Mouse (Mus musculus) embryo, embryonic 9.5 days (tissue): ENCODE data around the gene Baz2b.
A peak's percentile ranks its signal among the peaks of the same experiment; 100 is the strongest.

Source experiments
- DNase-seq: peaks from one replicate; pipeline ENCODE4 v3.0.0-alpha.2; 2017; ENCODE audit errors: extremely low spot score

Gene Baz2b

DNA sequence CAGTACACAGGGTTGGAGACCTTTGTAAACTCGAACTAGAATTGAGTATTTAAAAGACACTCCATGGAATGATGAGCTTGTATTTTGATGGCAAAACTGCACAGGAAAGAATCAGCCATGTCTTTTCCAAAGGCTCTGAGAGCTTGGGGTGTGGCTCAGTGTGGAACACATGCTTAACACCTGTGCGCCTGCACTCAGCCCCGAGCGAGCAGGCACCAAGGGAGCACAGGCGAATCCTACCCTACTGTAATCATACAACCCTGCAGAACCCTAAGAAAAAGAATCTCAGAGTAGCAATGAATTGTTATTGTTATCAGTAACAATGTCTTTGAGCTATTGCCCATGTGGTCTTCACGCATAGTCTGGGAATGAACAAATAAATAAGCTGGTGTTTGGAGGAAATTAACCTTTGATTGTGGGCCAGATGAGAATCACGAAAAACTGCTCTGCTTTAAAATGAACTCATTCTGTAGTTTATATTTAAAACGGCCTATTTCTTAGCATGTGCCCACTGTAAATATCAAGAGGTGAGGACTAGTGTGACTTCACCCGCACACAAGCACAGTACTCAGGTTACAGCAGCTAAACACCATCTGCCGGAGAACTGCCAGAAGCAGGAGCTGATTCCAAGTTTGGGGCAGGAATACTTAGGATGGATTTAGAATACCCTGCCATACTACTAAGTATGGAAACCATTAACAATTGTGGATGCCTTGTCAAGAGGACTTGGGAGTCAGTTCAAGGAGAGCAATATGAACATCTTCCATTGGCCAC lies 77.2 kb downstream of the Baz2b start:
- no peak for DNase-seq

DNA sequence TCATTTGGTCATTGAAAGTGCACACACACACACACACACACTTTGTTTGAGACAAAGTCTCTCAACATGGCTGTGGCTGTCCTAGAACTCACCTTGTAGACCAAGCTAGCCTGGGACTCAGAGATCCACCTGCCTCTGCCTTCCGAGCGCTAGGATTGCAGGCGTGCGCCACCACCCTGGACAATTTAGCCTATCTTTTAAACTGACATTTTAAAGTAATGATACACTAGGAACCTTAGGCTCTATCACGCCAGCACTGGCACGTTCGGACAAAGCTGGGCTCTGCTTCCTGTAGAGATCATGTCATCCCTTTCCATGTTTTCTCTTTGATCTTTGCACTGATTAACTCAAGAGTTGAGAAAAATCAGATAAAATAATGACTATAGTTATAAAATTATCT lies 81.0 kb downstream of the Baz2b start:
- DNase-seq: no peak

DNA sequence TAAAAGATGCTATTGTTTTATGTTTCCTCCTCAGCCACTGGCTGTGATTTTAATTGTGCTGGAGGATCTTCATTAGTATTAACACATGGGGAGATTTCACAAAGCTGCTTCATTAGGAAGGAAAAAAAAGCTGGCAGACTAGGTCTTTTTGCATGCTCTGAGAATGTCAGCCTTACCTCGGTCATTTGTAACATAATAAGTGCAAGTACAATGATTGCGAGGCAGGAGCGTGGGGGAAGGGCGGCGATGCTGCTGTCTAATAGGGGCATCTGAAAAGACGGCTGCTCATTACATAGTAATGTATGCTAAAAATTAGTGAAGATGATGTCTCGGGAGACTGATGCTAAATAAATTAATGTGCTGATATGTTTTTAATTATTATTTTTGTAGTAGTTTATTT lies 82.8 kb downstream of the Baz2b start:
- peak; percentile 42 for DNase-seq

DNA sequence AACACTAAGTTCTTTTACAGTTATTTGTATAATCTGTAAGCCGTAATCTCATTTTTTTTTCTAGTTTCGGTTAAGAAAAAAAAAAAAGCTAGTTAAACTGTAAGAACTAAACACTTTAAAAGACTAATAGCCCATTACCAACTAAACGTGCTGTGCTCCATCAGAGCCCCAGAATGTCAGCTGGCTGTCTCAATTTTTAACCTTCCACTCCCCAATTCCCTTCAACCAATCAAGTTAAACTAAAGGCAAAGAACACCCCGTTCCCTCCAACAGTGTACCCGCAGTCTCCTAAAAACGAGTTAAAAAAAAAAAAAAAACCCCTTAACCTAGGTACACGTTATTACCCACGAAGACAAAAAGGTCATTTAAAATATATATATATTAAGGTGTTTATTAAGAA lies 83.3 kb downstream of the Baz2b start:
- no peak for DNase-seq

DNA sequence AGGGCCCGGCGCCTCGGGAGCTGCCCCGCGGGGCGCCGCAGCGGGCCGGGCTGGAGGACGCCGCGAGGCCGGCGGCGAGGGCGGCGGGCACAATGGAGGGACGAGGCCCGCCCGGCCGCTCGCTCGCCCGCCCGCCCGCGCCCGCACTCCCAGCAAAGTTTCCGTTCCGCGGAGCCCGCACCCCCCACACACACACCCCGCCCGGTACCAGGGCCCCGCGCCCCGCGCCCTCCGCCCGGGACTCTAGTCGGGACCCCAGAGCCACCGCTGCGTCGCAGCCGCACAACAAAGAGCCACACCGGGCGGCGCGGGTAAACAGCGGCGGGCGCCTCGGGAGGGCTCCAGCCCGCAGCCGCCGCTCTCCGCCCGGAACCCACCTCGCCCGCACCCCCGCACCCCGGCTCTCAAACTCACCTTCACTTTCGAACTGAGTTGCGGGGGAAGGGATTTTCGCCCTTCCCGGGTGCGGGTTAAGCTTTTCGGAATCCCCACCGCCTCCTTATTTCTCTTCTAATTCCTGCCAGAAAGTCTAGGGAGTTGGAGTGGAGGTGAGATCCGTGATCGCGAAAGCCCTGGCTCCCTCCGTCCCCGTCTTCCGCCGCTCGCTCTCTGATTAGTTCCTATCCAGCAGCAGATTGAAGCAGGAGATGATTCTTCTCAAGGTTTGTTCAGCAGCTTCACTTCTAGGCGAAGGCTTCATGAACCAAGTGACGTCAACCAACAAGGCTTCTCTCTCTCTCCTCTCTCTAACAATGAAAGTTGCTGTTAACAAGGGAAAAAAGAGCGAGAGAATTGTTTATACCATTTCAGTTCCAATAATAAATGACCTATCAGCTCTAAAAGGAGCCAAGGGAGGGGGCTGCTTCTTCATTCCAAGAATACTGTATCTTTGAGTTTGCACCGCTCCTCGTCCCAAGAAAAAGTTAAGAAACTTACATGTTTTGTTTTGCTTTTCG lies 84.3 kb downstream of the Baz2b start:
- peak; percentile 84 for DNase-seq

DNA sequence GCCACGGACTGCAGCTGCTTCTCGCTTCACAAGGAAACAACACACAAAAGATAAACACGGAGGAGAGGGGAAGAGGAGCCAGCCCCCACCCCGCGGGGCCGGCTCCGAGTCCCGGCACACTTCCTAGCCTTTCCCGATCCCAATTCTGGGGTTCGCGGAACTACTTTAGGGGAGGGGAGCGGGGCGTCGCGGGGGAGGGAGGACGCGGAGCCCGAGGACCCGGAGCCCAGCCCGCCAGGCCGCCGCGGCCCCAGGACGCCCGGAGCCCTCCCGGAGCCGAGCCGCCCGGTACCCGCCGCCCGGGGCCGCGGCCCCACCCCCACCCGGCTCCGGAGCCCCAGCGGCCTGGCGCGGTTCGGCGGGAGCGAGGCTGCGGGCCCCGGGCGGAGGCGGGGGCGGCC lies 85.0 kb downstream of the Baz2b start:
- no peak for DNase-seq

DNA sequence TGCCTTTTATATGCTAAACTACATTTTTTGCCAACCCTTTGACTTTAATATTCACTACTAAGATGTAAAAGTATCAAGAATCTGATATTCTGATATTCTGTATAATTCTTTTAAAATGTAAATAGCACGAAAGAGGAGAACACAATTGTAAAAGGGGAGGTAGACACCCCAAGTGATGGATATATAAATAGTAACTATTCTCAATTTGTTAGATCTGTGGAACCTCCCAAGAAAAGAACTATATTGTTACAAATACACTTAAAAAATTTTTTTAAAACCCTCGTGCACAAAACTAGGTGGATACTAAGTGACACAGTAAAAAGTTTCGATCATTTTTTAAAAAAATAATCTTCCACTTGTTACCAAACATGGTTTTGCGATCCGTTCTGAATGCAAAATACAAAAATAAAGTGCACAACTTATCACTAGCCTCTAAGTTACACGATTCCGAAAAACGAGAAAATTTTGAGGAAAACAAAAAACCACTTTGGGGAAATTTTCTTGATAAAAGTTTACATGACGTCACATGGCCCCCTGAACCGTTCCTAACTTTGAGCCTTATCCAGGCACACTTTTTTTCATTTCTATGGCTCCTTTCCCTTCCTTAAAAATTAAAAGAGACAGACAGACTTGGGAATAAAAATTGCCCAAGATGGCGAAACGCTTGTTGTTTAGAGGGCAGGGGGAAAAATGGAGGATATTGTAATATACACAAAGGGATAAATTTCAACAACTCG lies 85.6 kb downstream of the Baz2b start:
- DNase-seq: peak; percentile 77

DNA sequence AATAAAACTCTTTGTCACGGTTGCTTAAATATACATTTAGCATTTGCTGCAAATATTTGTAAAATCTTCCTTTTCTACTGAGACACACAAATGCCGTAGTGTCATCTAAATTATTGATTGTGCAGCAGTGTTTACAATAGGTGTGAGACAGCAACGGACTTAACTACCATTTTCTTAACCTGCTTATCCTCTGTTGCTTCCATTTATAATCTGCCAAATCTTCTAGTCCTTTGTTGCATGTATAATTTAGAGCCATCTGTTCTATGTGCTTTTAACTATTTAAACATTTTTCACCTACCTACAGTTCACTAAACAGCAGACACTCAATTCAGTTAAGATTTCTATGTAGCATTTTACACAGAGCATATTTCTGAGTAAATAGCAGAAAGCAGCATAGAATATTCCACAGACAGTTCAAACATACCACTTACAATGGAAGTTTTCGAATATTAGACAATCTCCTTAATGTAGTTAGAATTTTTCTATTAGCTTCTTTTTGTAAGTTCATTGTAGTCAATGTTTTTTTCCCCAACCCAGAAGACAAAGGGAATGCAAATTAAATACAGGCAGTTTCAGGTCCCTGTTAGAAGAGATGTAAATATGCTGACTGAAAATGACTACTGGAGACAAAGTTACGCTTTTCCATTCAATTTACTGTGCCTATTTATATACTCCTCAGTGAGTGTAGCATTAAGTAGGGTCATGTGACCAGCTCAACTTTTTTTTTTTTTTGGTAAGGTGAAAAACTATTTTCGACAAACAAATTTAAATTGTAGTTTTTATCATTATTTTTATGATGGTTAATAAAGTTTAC lies 86.4 kb downstream of the Baz2b start:
- no peak for DNase-seq

DNA sequence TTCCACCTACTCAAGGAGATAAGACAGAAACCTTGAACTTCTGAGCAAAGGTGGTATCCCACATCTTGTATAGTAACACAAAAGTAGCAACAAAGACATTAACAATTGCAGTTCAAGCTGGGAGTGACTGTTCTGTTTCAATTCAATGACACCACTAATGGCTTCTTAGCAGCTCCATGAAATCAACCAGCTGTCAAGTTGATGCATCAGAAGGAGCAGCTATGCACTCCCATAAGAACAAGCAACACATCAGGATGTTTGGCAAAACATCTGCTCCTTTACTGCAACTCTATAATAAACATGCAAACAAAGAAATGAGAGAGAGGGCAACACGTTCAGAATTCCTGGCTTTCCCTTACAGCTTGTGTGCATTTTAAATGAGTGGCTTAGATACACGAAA lies 87.5 kb downstream of the Baz2b start:
- no peak for DNase-seq

DNA sequence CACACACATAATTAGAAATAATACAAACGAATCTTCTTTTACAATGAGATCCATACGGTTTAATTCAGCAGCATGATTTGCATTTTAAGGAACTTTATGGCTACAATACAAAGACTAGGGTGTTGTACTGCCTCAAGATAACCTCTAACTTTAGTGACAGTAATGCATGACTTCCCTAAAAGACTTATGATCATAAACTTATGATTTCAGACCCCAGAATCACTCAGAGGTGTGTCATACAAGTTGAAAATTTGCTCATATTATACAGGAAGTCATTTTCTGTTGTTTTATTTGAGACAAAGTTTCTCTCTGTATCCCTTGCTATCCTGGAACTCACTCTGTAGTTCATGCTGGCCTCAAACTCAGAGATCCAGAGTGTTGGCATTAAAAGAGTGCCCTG lies 89.0 kb downstream of the Baz2b start:
- DNase-seq: no peak

DNA sequence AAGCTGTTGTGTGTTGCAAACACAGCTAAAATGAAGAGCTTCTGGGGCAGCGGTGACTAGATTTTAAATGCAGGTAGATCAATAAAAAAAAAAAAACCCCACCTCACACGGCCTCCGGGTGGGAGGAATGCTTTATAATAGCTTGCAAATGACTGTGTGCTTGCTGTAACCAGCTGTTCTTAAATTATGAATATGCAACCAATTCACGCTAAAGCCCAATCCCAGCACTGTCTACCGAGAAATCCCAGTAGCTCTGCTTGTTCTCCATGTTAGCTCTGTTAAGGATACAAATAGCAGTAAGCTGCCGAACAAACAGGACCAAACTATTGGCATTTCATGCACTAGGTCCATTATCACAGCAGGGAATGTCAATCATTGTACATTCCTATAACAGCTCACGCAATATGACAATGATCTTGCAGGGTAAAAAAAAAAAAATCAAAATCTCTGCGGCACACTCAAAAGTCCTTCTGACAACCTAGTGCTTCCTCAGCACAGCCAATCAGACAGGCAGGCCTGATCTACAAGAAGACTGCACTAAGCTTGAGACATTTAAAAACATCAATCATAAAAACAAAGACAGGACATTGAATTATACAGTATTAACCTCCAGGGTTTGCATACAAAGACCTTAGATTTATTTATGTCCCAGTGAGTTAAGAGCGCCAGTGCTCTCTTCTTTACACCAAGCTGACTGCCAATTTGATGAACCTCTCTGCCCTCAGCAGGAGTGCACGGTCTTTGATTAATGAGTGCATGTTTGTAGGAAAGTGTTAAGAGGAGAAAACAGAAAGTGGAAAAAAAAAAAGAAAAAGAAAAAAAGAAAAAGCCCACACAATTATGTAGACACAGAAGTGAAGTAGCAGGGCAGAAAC lies 90.7 kb downstream of the Baz2b start:
- DNase-seq: no peak

DNA sequence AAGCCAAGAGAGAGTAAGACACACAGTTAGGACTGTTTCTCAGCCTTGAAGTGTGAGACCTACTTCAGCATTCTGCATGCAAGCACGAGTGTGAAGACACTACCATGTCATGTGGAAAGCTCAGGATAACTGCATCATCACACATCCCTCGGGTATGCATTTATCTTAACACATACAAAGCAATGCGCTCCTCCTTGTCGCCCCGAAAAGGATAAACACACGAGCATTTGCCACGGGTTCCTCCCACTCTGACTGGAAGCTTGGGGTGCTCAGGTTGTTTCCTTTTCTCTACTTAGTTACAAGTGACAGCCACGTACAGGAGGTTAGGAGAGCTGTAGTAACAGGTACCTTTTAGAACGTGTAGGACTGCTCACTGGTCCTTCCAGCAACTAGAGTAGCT lies 91.8 kb downstream of the Baz2b start:
- DNase-seq: no peak

DNA sequence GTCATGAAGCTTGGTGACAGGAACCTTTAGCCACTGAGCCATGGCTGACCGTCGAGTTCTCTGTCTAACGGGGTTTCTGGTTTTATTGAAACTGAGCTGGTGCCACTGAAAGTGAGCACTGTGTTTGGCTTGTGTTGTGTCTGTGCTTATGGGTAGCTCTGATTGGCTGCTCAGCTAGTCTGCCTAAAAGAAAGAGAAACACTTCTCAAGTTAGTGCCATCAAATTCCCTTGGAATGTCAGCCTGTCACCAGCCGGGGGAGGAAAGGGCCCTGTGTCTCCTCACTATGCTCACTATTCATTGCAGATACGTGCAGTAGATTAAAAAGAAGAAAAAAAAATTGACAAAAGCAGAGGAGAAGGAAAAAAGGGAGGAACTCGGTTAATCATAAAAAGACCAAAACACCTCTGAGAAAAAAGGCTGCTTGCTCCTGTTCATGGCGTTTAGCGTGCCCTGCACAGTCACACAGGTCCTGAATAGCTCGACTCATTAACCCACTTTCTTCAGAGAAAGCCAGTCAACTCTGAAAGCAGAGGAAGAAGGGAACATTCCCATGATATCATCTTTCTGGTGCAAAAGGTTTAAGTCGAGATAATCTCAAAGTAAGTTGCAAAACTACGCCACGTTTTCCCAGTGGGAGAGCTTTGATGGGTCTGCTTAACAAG lies 93.6 kb downstream of the Baz2b start:
- DNase-seq: no peak

DNA sequence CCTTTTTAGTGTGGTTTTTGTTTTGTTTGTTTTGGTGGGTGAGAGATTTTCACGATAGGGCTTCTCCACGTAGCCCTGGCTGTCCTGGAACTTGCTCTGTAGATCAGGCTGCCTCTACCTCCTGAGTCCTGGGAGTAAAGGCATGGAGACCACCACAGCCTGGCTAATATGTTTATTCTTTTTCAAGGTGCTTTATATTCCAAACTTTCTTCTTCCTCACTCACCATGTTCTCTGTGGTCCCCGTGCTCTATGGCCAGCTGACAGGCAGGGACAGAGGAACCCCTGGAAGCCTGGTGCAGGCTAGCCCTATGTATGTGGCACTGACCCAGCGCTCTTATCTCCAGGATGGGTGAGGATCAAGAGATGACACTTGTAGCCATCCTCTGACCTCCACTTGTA lies 94.7 kb downstream of the Baz2b start:
- DNase-seq: no peak

DNA sequence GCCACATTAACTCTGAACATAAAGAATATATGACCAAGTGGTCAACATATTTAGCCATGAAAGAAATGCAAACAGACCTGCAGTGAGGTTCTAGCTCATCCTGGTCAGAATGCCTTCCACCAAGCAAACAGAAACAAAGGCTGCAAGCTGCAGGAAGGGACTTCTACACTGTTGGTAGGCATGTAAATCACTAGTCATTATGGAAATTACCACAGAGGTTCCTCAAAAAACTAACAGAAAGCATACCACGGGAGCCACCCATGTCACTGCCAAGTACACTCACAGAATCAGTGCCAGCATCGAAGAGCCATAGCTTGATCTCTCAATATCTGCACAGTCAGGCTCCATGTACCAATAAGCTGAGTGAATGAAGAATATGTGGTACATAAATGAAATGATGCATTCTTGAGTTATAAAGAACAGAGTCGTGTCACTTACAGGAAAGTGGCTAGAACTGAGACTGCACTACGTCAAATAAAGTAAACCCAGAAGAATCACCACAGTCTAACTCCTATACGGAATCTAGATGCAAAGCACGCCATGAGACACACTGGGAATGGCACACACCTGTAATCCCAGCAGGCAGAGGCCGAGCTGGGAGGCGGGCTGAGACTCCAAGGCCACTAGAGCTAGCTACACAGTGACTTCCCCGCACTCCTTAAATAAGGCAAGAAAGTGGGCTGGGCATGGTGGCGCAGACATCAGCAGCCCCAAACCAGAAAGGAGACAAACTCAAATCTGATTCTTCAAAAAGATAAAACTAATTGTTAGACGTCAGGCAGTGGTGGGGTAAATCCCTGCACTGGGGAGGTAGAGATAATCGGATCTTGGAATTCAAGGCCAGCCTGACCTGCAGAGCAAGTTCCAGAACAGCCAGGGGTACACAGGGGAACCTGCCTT lies 95.7 kb downstream of the Baz2b start:
- no peak for DNase-seq

DNA sequence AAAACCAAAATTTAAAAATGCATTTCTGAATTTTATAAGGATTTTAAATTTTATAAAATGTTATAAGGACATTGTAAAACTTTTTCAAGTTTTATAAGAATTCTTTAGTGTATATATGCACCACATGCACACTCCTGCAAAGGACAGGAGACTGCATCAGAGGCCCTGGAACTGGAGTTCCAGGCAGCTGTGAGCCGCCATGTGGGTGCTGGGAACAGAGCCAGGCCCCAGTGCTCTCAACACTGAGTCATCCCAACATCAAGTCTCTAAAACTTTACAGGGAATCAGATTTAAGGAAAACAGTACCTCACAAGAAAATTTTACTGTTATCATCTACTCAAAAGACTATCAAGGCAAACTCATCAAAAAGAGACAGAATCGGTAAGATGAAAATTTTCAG lies 97.5 kb downstream of the Baz2b start:
- no peak for DNase-seq

DNA sequence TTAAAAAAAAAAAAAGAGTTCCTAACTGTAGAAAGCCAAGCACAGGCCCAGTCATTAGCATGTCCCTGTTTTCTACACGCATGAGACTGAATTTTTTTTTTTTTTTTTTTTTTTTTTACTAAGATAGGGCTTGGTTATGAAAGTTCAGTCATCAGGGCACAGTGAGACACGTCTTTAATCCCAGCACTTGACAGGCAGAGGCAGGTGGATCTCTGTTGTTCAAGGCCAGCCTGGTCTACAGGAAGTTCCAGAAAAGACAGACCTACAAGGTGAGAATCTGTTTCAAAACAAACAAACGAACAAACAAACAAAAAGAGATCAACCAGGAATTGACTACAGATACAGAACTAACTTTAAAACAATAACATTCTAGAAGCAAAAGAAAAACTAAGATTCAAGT lies 100.6 kb downstream of the Baz2b start:
- DNase-seq: no peak

DNA sequence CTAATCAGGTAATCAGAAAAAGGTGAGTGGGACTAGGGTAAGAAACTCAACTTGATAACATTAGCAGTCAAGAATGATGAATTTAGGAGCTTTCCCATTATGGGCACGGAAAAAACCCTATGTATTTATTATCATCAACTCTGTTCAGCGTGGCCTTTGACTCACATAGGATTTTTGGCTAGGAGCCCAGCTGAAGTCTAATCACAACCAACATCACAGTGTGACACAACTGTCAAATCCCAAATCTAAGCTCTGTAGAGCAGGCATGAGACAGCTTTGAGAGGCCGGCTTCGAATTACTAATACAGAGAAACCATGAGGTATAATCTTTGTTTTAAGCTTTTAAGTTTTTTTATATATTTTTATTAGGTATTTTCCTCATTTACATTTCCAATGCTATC lies 113.0 kb downstream of the Baz2b start:
- no peak for DNase-seq

DNA sequence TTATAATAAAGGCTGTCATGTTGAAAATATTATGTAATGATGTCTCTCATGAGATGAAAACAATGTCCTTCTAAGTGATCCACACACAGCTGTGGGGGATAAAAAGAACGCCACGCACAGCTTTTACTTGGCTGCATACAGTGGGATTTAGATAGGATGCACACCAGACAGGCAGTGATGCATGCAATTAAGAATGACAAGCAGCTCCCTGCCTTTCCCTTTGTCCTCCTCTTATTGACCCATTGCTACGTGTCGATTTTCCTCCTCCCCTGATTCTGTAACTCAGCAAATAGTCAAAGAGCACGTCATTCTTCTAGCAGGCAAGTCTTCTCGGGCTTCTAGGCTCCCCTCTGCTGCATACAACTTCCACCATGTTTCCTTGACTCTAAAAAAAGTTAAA lies 119.4 kb downstream of the Baz2b start:
- DNase-seq: no peak
